Comparison of ENCODE assay signal across 27 mouse cellular contexts in the genomic region with DNA sequence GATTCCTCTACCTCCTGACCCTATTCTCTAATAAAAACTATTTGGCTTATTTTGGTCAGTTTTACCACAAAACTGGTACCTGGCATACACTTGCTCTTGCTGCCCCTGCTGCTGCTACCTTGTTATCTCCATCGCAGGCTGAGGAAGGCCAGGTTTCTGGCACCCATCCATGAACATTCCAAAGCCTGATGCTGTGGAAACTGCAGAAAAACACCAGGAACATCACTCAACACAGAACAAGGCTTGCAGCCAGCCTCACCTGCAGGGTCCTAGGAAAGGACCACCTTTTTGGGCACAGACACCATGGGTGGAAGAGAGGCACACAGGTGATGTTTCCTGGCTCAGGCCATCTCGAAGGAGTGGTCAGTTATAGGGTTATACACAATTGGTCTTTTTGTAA. TPM values are rescaled to one million over a fixed set of nuclear protein-coding genes. Genes with fewer than 3 reads are reported as not detected.
DNase-seq lines count a peak whose midpoint lies in the region; ATAC-seq and TF ChIP-seq lines count a peak whose summit lies in the region.
"Had no signal": no experiment of that assay in that cellular context is flagged by ENCODE, and none has a peak within 500 bp of the region (broad histone marks: within the 10 kb centered on the region; RNA-seq: fewer than 3 reads in every experiment).

No protein-coding gene starts in this region.

- no peak overlapping the region for H3K9ac ChIP-seq in hindbrain, postnatal 0 days (replicated peaks; ENCODE audit: low read length)
- H3K9ac ChIP-seq: heart, embryonic 12.5 days; hindbrain, embryonic 15.5 days; limb, embryonic 13.5 days; lung, embryonic 15.5 days; midbrain, embryonic 12.5 days; neural tube, embryonic 13.5 days had no signal

- no peak overlapping the region for H3K4me2 ChIP-seq in hindbrain, postnatal 0 days (ENCODE audit: low read depth, low read length)
- H3K4me2 ChIP-seq: heart, embryonic 12.5 days; hindbrain, embryonic 15.5 days; limb, embryonic 13.5 days; liver, embryonic 11.5 days; lung, embryonic 15.5 days; midbrain, embryonic 12.5 days; neural tube, embryonic 13.5 days had no signal

- H3K27me3 ChIP-seq in hindbrain, embryonic 10.5 days (ENCODE audit: insufficient read depth, poor library complexity, severe bottlenecking), result no peaks in the 10 kb centered on the region
- H3K27me3 ChIP-seq in hindbrain, postnatal 0 days (ENCODE audit: insufficient read depth, low read length), result no peaks in the 10 kb centered on the region
- H3K27me3 ChIP-seq: heart, embryonic 12.5 days; hindbrain, embryonic 15.5 days; limb, embryonic 13.5 days; lung, embryonic 15.5 days; midbrain, embryonic 12.5 days; neural tube, embryonic 13.5 days had no signal

- H3K9me3 ChIP-seq in hindbrain, embryonic 10.5 days, result no peaks in the 10 kb centered on the region
- no peaks in the 10 kb centered on the region for H3K9me3 ChIP-seq in hindbrain, postnatal 0 days (ENCODE audit: low read length)
- H3K9me3 ChIP-seq: heart, embryonic 12.5 days; hindbrain, embryonic 15.5 days; limb, embryonic 13.5 days; lung, embryonic 15.5 days; neural tube, embryonic 13.5 days had no signal

- DNase-seq in adrenal gland, postnatal 25 days, result peak; percentile 20
- no peak for DNase-seq in adrenal gland, postnatal 4 days (ENCODE audit: low spot score in 2 of 2)
- DNase-seq in hindbrain, embryonic 10.5 days (ENCODE audit: low spot score), result peak; percentile 1
- DNase-seq in hindbrain, postnatal 0 days (ENCODE audit: low spot score), result no peak
- peak; percentile 23 for DNase-seq in ovary, adult 18-20 months (ENCODE audit: low spot score)
- no peak for DNase-seq in ovary, postnatal 10 days (ENCODE audit: low spot score)
- no peak for DNase-seq in lung, postnatal 14 days
- DNase-seq: cerebellum, adult 2 months; cerebellum, postnatal 14 days; gastrocnemius, postnatal 14 days; lung, postnatal 36 days; retina, postnatal 1 day; right cerebral cortex, postnatal 14 days; thymus, adult 18-20 months; thymus, postnatal 25 days had no signal

- TF ChIP-seq CTCF in hindbrain, postnatal 0 days (IDR thresholded peaks at IDR 0.05; ENCODE audit: low read depth), result no peak

- ATAC-seq in hindbrain, postnatal 0 days, result no peak
- ATAC-seq: forebrain, embryonic 14.5 days; intestine, embryonic 16.5 days had no signal

- H3K36me3 ChIP-seq in hindbrain, embryonic 10.5 days, result 0 out of 2 replicates have a peak, but pooled peaks cover 7% of the 10 kb centered on the region
- H3K36me3 ChIP-seq in hindbrain, postnatal 0 days (ENCODE audit: insufficient read depth, low read length), result no peaks in the 10 kb centered on the region
- H3K36me3 ChIP-seq: heart, embryonic 12.5 days; hindbrain, embryonic 15.5 days; limb, embryonic 13.5 days; lung, embryonic 15.5 days; midbrain, embryonic 12.5 days; neural tube, embryonic 13.5 days had no signal

- 93% methylated on average over 2 of the region's 2 CpGs for WGBS in hindbrain, embryonic 10.5 days
- WGBS in hindbrain, postnatal 0 days, result 73% methylated on average over 2 of the region's 2 CpGs

- H3K4me3 ChIP-seq in hindbrain, embryonic 10.5 days, result no peak overlapping the region
- no peak overlapping the region for H3K4me3 ChIP-seq in hindbrain, postnatal 0 days (ENCODE audit: low read length)
- H3K4me3 ChIP-seq: erythroblast, embryonic 14.5 days; heart, embryonic 12.5 days; hindbrain, embryonic 15.5 days; layer of hippocampus, adult 2 months; left cerebral cortex, adult 2 months; limb, embryonic 13.5 days; lung, embryonic 15.5 days; midbrain, embryonic 12.5 days; neural tube, embryonic 13.5 days had no signal

- H3K4me1 ChIP-seq in hindbrain, embryonic 10.5 days (replicated peaks), result no peaks in the 10 kb centered on the region
- no peaks in the 10 kb centered on the region for H3K4me1 ChIP-seq in hindbrain, postnatal 0 days (ENCODE audit: insufficient read depth, low read length)
- H3K4me1 ChIP-seq: hindbrain, embryonic 15.5 days; limb, embryonic 13.5 days; lung, embryonic 15.5 days; midbrain, embryonic 12.5 days; neural tube, embryonic 13.5 days had no signal

- H3K27ac ChIP-seq in hindbrain, embryonic 10.5 days, result no peak overlapping the region
- no peak overlapping the region for H3K27ac ChIP-seq in hindbrain, postnatal 0 days
- H3K27ac ChIP-seq: hindbrain, embryonic 15.5 days; layer of hippocampus, adult 2 months; left cerebral cortex, adult 2 months; limb, embryonic 13.5 days; lung, embryonic 15.5 days; midbrain, embryonic 12.5 days; neural tube, embryonic 13.5 days had no signal

RNA-seq across cellular contexts. Expression of a gene that starts 48.7 kb away (rescaled TPM):
- 30.3 and 34.7 TPM in 2 replicates for total RNA-seq in adrenal gland, postnatal 25 days (2021)
- 10 to 100 TPM; 29.1 to 31.7 TPM for total RNA-seq in adrenal gland, postnatal 4 days (2021)
- 11.8 and 19.5 TPM in 2 replicates for polyA plus RNA-seq in hindbrain, embryonic 10.5 days (2016; fragmentation: Nextera tagmentation; extraction: Ambion mirVana)
- total RNA-seq in hindbrain, postnatal 0 days (2014; rRNA removed), result 3.1 and 7.3 TPM in 2 replicates
- 2.7 and 3.2 TPM in 2 replicates for polyA plus RNA-seq in hindbrain, postnatal 0 days (2015; fragmentation: Nextera tagmentation; extraction: Ambion mirVana)

RNA-seq across cellular contexts. Expression of a gene that starts 48.7 kb away (rescaled TPM):
- 14.8 and 16.3 TPM in 2 replicates for total RNA-seq in adrenal gland, postnatal 25 days (2021)
- 10 to 100 TPM; 16.2 to 17.8 TPM for total RNA-seq in adrenal gland, postnatal 4 days (2021)
- polyA plus RNA-seq in hindbrain, embryonic 10.5 days (2016; fragmentation: Nextera tagmentation; extraction: Ambion mirVana), result 47.0 and 53.0 TPM in 2 replicates
- 10.2 and 11.8 TPM in 2 replicates for total RNA-seq in hindbrain, postnatal 0 days (2014; rRNA removed)
- 39.0 and 39.3 TPM in 2 replicates for polyA plus RNA-seq in hindbrain, postnatal 0 days (2015; fragmentation: Nextera tagmentation; extraction: Ambion mirVana)

Comparison
In these comparisons a context has a peak if more than half of its experiments do, and no peak if none do; other contexts are left out.
1. DNase-seq: peak in adrenal gland, postnatal 25 days (single experiment), hindbrain, embryonic 10.5 days (single experiment) and ovary, adult 18-20 months (single experiment); none in adrenal gland, postnatal 4 days (0 of 2), hindbrain, postnatal 0 days (single experiment), ovary, postnatal 10 days (single experiment) and lung, postnatal 14 days (single experiment).